Mouse (Mus musculus): ENCODE measurements around the gene Zic5. TPM values are rescaled to one million over a fixed set of nuclear protein-coding genes. Genes with fewer than 3 reads are reported as not detected.

Gene Zic5
- polyA plus RNA-seq, 1 experiment: not detected

DNA sequence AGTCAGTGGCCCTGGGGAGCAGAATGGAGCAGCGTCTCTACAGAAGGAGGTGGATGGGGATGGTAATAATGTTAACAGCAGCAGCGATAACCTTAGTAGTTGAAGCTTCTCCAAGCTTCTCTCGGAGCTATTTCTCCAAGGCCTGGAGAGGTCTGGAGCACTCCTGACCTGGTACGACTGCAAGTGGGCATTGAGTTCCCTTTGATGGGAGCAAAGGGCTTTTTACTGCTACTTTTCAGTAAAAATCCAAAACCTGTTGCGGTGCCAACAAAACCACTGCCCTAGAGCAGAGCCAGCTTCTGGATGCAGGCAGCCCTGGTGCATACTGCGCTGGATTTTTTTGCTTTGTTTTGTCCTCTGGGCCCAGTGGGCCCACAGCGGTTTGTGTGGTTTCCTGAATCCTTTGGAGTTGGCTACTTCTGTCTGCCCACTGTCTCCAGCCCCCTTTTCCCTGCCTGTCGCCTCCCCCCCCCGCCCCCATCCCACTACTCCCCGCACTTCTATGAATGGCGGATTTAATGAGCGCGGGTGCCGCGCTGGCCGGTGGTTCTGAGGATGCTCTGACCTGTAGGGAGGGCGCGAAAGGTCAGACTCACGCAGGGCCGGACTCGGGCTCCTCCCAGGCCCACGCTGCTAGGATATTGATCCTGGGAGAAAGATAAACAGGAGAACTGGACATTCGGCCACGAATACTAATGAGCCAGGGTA is 19.5 kb upstream of the Zic5 start:
- TF ChIP-seq POLR2A (IDR thresholded peaks at IDR 0.05; ENCODE audit: low read depth, low read length) (no peak), CTCF (IDR thresholded peaks at IDR 0.05; ENCODE audit: extremely low read depth, insufficient read depth, insufficient read length, insufficient replicate concordance) (no peak)
- Histone ChIP-seq H3K27me3 (ENCODE audit: control insufficient read depth, insufficient read depth, low read length) (peaks cover 45% of the 10 kb centered on the region), H3K27ac (ENCODE audit: insufficient read depth, low read length) (no peak overlapping the region), H3K36me3 (ENCODE audit: control insufficient read depth, insufficient read depth, low read length) (no peaks in the 10 kb centered on the region), H3K4me1 (ENCODE audit: control insufficient read depth, insufficient read depth, insufficient read length) (no peaks in the 10 kb centered on the region; the same call in 1 of the 2 replicates), H3K4me3 (ENCODE audit: extremely low read depth, insufficient read depth, insufficient read length) (no peak overlapping the region)
- no peak for DNase-seq (ENCODE audit: low read depth in 1 of 2, low spot score in 2 of 2)
- WGBS: 6% methylated on average over 24 of the region's 24 CpGs

DNA sequence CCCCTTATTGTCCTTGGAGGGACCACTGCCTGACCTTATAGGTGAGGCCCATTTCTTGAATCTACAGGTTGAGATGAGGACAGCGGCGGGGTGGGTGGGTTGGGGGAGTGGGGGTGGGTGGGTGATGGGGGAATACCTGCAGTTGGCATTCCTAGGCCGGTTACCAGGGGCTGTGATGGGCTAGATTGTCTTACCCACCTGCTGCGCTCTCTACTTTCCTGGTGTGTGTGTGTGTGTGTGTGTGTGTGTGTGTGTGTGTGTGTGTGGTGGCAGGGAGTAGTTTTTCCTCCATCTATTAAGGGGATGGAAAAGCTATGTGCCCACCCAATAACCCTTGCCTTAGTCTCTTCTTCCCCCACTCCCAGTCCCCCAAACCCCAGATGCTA is 19.0 kb upstream of the Zic5 start:
- Histone ChIP-seq H3K4me1 (ENCODE audit: control insufficient read depth, insufficient read depth, insufficient read length) (no peaks in the 10 kb centered on the region; the same call in 1 of the 2 replicates), H3K27me3 (ENCODE audit: control insufficient read depth, insufficient read depth, low read length) (peaks cover 44% of the 10 kb centered on the region), H3K27ac (ENCODE audit: insufficient read depth, low read length) (no peak overlapping the region), H3K36me3 (ENCODE audit: control insufficient read depth, insufficient read depth, low read length) (no peaks in the 10 kb centered on the region), H3K4me3 (ENCODE audit: extremely low read depth, insufficient read depth, insufficient read length) (no peak overlapping the region)
- WGBS: 25% methylated on average over 4 of the region's 4 CpGs
- no peak for TF ChIP-seq POLR2A (IDR thresholded peaks at IDR 0.05; ENCODE audit: low read depth, low read length)
- TF ChIP-seq CTCF (IDR thresholded peaks at IDR 0.05; ENCODE audit: extremely low read depth, insufficient read depth, insufficient read length, insufficient replicate concordance): no peak
- DNase-seq (ENCODE audit: low read depth in 1 of 2, low spot score in 2 of 2): no peak

DNA sequence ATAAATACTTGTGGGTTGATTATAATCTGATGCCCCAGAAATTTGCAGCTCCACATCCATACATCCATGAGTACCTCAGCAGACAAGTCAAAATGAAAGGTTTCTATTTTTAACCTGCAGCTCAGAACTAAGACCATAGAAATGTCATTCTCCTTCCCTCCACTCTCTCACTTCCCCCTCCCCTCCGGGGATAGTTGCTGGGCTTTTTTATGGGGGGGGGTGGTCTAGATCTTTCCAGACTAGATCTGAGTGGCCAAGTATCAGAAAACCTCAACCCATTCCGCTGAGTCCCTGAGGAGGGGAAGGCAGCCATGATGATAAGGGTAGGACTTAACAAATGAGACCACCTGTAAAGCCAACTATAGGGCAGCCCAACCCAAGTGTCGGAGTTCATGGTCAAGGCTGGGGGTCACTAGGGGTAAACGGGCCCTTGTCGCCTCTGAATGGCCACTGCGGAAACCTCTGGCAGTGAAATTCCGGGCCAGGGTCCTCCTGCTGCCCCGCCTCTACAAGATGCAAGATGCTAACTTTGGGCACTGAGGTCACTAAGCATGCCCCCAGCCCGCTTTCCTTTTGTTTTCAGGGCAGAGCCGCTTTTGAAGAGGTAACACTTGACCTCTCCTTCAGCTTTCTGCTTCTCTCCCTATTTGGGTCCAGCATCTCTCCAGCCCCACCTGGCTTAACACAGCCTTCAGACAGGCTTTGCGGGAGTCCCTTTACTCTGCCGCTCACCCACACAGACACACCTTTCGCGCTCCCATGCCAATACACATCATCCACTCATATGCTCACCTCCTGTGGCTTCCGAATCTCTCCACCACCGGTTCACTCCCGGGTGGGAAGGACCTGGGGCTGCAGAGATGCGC is 18.3 kb upstream of the Zic5 start:
- Histone ChIP-seq H3K4me1 (ENCODE audit: control insufficient read depth, insufficient read depth, insufficient read length) (no peaks in the 10 kb centered on the region; the same call in 1 of the 2 replicates), H3K27me3 (ENCODE audit: control insufficient read depth, insufficient read depth, low read length) (peaks cover 43% of the 10 kb centered on the region), H3K36me3 (ENCODE audit: control insufficient read depth, insufficient read depth, low read length) (no peaks in the 10 kb centered on the region), H3K4me3 (ENCODE audit: extremely low read depth, insufficient read depth, insufficient read length) (no peak overlapping the region), H3K27ac (ENCODE audit: insufficient read depth, low read length) (no peak overlapping the region)
- TF ChIP-seq CTCF (IDR thresholded peaks at IDR 0.05; ENCODE audit: extremely low read depth, insufficient read depth, insufficient read length, insufficient replicate concordance): no peak
- no peak for TF ChIP-seq POLR2A (IDR thresholded peaks at IDR 0.05; ENCODE audit: low read depth, low read length)
- WGBS: 5% methylated on average over 18 of the region's 18 CpGs
- DNase-seq (ENCODE audit: low read depth in 1 of 2, low spot score in 2 of 2): no peak

DNA sequence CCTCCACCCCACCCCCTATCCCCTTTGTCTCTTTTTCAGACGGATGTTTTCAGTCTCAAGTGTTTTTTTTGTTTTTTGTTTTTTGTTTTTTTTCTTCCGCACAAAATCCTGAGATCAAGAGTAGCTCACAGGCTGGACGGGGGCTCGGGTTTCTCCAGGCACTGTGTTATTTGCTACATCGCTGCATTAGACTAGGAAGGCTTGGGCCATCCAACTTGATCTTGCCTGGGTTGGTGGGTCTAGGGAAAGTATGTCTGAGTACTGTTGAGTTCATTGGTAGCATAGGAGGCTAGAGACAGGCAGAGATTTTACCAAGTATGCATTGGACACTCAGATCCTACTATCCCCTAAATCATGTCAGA is 17.5 kb upstream of the Zic5 start:
- no peak for DNase-seq (ENCODE audit: low read depth in 1 of 2, low spot score in 2 of 2)
- H3K4me3 ChIP-seq (ENCODE audit: extremely low read depth, insufficient read depth, insufficient read length): no peak overlapping the region
- H3K4me1 ChIP-seq (ENCODE audit: control insufficient read depth, insufficient read depth, insufficient read length): no peaks in the 10 kb centered on the region; the same call in 1 of the 2 replicates
- WGBS: 6% methylated on average over 5 of the region's 5 CpGs
- no peaks in the 10 kb centered on the region for H3K36me3 ChIP-seq (ENCODE audit: control insufficient read depth, insufficient read depth, low read length)
- H3K27me3 ChIP-seq (ENCODE audit: control insufficient read depth, insufficient read depth, low read length): peaks cover 50% of the 10 kb centered on the region
- TF ChIP-seq CTCF (IDR thresholded peaks at IDR 0.05; ENCODE audit: extremely low read depth, insufficient read depth, insufficient read length, insufficient replicate concordance) (no peak), POLR2A (IDR thresholded peaks at IDR 0.05; ENCODE audit: low read depth, low read length) (no peak)
- no peak overlapping the region for H3K27ac ChIP-seq (ENCODE audit: insufficient read depth, low read length)

DNA sequence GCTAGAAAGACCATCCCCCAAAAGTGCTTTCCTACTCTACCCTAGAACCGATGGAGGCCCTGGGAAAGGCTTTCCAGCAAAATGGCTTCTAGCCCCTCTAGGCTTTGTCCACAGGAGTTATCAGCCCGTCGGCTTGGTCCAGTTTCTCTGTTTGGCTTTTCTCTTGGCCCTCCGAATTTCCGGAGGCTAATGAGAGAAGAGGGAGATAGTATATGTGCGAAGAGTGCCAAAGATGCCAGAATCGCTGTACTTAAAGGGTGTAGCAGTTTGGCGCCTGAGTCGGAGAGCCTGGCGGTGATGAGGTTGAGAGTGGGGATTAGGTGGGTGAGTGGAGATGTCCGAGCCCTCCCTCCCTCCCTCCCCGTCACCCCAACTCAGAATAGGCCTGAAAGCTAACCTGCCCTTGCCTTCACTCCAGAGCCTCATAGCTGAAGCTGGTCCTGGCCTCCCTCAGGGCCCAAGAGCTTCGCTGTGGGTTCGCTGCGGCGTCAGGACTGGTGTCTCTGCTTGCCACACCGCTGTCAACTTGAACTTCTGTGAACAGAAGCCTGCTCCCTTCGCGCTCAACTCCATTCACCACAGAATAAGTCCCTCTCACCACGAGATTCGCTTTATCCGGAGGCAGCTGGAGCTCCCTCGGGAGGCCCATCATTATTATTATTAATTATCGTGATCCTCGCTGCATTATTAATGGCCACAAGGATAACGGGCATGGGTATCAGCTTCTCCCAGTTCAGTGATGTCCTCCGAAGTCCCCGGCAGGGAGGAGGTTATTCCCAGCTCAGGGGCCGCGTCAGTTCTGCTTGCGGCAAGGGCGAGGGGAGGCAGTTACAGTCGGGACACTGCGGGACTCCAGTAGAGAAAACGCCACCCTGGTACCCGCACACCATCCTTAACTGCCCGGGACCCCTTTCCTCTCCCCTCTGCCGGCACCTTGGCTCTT is 16.9 kb upstream of the Zic5 start:
- no peaks in the 10 kb centered on the region for H3K36me3 ChIP-seq (ENCODE audit: control insufficient read depth, insufficient read depth, low read length)
- 7% methylated on average over 38 of the region's 38 CpGs for WGBS
- H3K27ac ChIP-seq (ENCODE audit: insufficient read depth, low read length): no peak overlapping the region
- H3K27me3 ChIP-seq (ENCODE audit: control insufficient read depth, insufficient read depth, low read length): peaks cover 51% of the 10 kb centered on the region
- no peak overlapping the region for H3K4me3 ChIP-seq (ENCODE audit: extremely low read depth, insufficient read depth, insufficient read length)
- no peaks in the 10 kb centered on the region; the same call in 1 of the 2 replicates for H3K4me1 ChIP-seq (ENCODE audit: control insufficient read depth, insufficient read depth, insufficient read length)
- no peak for DNase-seq (ENCODE audit: low read depth in 1 of 2, low spot score in 2 of 2)
- no peak for TF ChIP-seq CTCF (IDR thresholded peaks at IDR 0.05; ENCODE audit: extremely low read depth, insufficient read depth, insufficient read length, insufficient replicate concordance)
- TF ChIP-seq POLR2A (IDR thresholded peaks at IDR 0.05; ENCODE audit: low read depth, low read length): no peak

DNA sequence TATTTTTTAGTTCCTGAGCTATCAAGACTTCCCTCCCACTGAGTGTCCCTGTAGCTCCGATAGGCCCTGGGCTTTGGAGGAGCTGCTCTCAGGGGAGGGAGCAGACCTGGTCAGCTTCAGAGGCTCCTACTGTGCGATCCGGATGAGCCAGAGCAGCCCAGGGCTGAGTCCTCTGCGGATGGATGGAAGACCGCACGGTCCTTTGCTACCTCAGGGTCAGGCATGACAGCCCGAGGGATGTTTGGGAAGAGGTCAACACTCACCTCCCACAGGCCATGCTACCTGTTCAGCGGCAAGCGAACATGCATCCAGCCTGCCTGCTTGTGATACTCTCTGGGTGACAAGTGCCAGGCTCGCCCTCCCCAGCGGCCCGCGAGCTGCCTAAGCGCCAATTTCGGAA is 15.7 kb upstream of the Zic5 start:
- 12% methylated on average over 15 of the region's 15 CpGs for WGBS
- H3K36me3 ChIP-seq (ENCODE audit: control insufficient read depth, insufficient read depth, low read length): no peaks in the 10 kb centered on the region
- no peak overlapping the region for H3K27ac ChIP-seq (ENCODE audit: insufficient read depth, low read length)
- DNase-seq (ENCODE audit: low read depth in 1 of 2, low spot score in 2 of 2): no peak
- H3K4me1 ChIP-seq (ENCODE audit: control insufficient read depth, insufficient read depth, insufficient read length): no peaks in the 10 kb centered on the region; the same call in 1 of the 2 replicates
- peaks cover 62% of the 10 kb centered on the region for H3K27me3 ChIP-seq (ENCODE audit: control insufficient read depth, insufficient read depth, low read length)
- H3K4me3 ChIP-seq (ENCODE audit: extremely low read depth, insufficient read depth, insufficient read length): no peak overlapping the region
- TF ChIP-seq POLR2A (IDR thresholded peaks at IDR 0.05; ENCODE audit: low read depth, low read length): no peak
- TF ChIP-seq CTCF (IDR thresholded peaks at IDR 0.05; ENCODE audit: extremely low read depth, insufficient read depth, insufficient read length, insufficient replicate concordance): no peak

Measured in spleen, adult 2 months (tissue).